Mouse (Mus musculus) liver, adult 2 months (tissue): ENCODE measurements around the gene Jakmip3. TPM values are rescaled to one million over a fixed set of nuclear protein-coding genes. Genes with fewer than 3 reads are reported as not detected.

ENCODE experiments used
- DNase-seq: peaks from one replicate; pipeline ENCODE4 v3.0.0-alpha.2; 2011; ENCODE audit warnings: low read depth, low spot score; ENCODE audit errors: extremely low read depth
- H3K27ac ChIP-seq: fragments of 200-500 bp; replicated peaks from 2 replicates; pipeline ENCODE4 v1.5.1; 2012; ENCODE audit warnings: low read depth, mild to moderate bottlenecking, control low read depth, inconsistent platforms, low read length; ENCODE audit not compliant: insufficient read depth
- H3K27me3 ChIP-seq: fragments of 200-500 bp; 2 replicates; pipeline ENCODE4 v1.6.1; 2012; ENCODE audit warnings: mild to moderate bottlenecking, moderate library complexity, low read length, inconsistent platforms; ENCODE audit not compliant: control insufficient read depth, insufficient read depth
- H3K36me3 ChIP-seq: fragments of 200-500 bp; 2 replicates; pipeline ENCODE4 v1.6.1; 2012; ENCODE audit warnings: low read length, inconsistent platforms; ENCODE audit not compliant: control insufficient read depth, insufficient read depth
- H3K4me1 ChIP-seq: fragments of 200-500 bp; 2 replicates; pipeline ENCODE4 v1.6.1; 2011; ENCODE audit warnings: low read length; ENCODE audit not compliant: control insufficient read depth, insufficient read depth
- H3K4me3 ChIP-seq: fragments of 200-500 bp; 2 replicates; pipeline ENCODE4 v1.5.1; 2011; ENCODE audit warnings: low read depth, mild to moderate bottlenecking, control low read depth, low read length, moderate library complexity; ENCODE audit not compliant: insufficient read depth
- H3K79me2 ChIP-seq: fragments of 200-500 bp; 2 replicates; pipeline ENCODE4 v1.6.1; 2012; ENCODE audit warnings: inconsistent platforms, mild to moderate bottlenecking, low read length, moderate library complexity; ENCODE audit not compliant: control insufficient read depth, insufficient read depth
- H3K9ac ChIP-seq: fragments of 200-500 bp; 2 replicates; pipeline ENCODE4 v1.6.1; 2012; ENCODE audit warnings: low read depth, mild to moderate bottlenecking, control low read depth, inconsistent platforms, low read length
- CTCF ChIP-seq: fragments of 200-500 bp; IDR thresholded peaks from 2 replicates; pipeline ENCODE4 v1.5.1; 2011; ENCODE audit warnings: low read depth, low read length, control low read depth
- POLR2A ChIP-seq: fragments of 200-500 bp; IDR thresholded peaks from 2 replicates; pipeline ENCODE4 v1.6.1; 2011; ENCODE audit warnings: low read length, control low read depth; ENCODE audit not compliant: insufficient read depth; ENCODE audit errors: extremely low read depth
- WGBS: fragments of 180-500 bp; shearing (Covaris S2); methylation state at CpG from one replicate; pipeline ENCODE4 v1.1.7; 2018; 5-methylcytosine and 5-hydroxymethylcytosine counted together
- polyA plus RNA-seq: library from polyadenylated mRNA; depleted of rRNA; stranded (reverse); fragments of >200 nt; gene quantifications from 2 replicates; pipeline ENCODE4 v1.2.3, GENCODE M21; 2012; rRNA removed
- total RNA-seq: library from RNA; depleted of rRNA; stranded (reverse); fragments of >200 nt; gene quantifications from 2 replicates; pipeline ENCODE4 v1.2.3, GENCODE M21; 2014; rRNA removed

Gene Jakmip3
- total and polyA plus RNA-seq, 2 experiments, result 0.02 TPM; not detected in 1

GRCm38 (mm10) chr7:139131538-139131937 is 191.0 kb downstream of the Jakmip3 start:
- Histone ChIP-seq H3K27ac (no peak overlapping the region), H3K4me1 (no peaks in the 10 kb centered on the region), H3K9ac (no peak overlapping the region), H3K27me3 (no peaks in the 10 kb centered on the region), H3K79me2 (no peaks in the 10 kb centered on the region), H3K36me3 (no peaks in the 10 kb centered on the region), H3K4me3 (no peak overlapping the region)
- WGBS, result 67% methylated on average over 8 of the region's 8 CpGs
- no peak for DNase-seq
- TF ChIP-seq CTCF, result no peak
- no peak for TF ChIP-seq POLR2A

DNA sequence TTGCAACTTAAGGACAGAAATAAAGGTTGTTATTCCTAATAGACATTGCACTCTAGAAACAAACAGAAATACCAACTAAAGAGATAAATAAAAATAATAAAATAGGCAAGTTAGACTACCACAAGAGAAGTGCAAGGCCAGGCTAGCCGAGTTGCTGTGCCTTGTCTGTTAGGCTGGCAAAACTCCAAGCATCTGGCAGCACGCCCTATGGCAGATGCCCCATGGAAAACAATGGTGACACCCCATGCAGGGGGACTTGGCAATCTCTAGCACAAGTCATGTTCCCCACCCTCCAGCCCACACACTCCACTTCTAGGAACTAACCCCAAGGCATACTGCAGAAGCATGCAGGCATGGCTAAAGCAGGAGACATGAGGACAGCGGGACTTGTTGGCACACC is 192.9 kb downstream of the Jakmip3 start:
- Histone ChIP-seq H3K27ac (no peak overlapping the region), H3K4me3 (no peak overlapping the region), H3K4me1 (no peaks in the 10 kb centered on the region), H3K9ac (no peak overlapping the region), H3K79me2 (no peaks in the 10 kb centered on the region), H3K36me3 (no peaks in the 10 kb centered on the region), H3K27me3 (no peaks in the 10 kb centered on the region)
- DNase-seq, result no peak
- WGBS, result 61% methylated on average over 3 of the region's 3 CpGs
- TF ChIP-seq CTCF, result no peak
- no peak for TF ChIP-seq POLR2A

Other genes starting within 250 kb of the Jakmip3 start
- gene Ppp2r2d, start 94.7 kb upstream of the Jakmip3 start, total RNA-seq, result 28.2 and 33.4 TPM in 2 replicates
- gene Ppp2r2d, start 94.7 kb upstream of the Jakmip3 start, polyA plus RNA-seq, result 11.6 and 15.0 TPM in 2 replicates
- gene Mapk1ip1, start 94.5 kb upstream of the Jakmip3 start, total RNA-seq, result 3.6 and 5.4 TPM in 2 replicates
- 15.0 and 27.6 TPM in 2 replicates for gene Mapk1ip1, start 94.5 kb upstream of the Jakmip3 start, polyA plus RNA-seq
- 213 and 264 TPM in 2 replicates for gene Bnip3, start 31.2 kb upstream of the Jakmip3 start, total RNA-seq
- gene Bnip3, start 31.2 kb upstream of the Jakmip3 start, polyA plus RNA-seq, result 56.7 and 62.0 TPM in 2 replicates
- 0.28 TPM in 1 of 2 replicates, not detected in the other for gene Dpysl4, start 145.3 kb downstream of the Jakmip3 start, total RNA-seq
- 0.07 and 0.11 TPM in 2 replicates for gene Dpysl4, start 145.3 kb downstream of the Jakmip3 start, polyA plus RNA-seq